Mouse (Mus musculus) myocyte (in vitro differentiated cells): Measurements from ENCODE around the gene Lrguk.

Source experiments
- CEBPB ChIP-seq: IDR thresholded peaks from 2 replicates; pipeline ENCODE4 v1.6.1; 2011; ENCODE audit warnings: mild to moderate bottlenecking, moderate library complexity; ENCODE audit not compliant: poor library complexity, insufficient read depth, severe bottlenecking
- MAX ChIP-seq: IDR thresholded peaks from one replicate; pipeline ENCODE4 v1.6.1; 2011; ENCODE audit warnings: low read depth, mild to moderate bottlenecking, control low read depth
- POLR2A ChIP-seq: IDR thresholded peaks from one replicate; pipeline ENCODE4 v1.6.1; 2011; ENCODE audit warnings: low read depth, mild to moderate bottlenecking, control low read depth, moderate library complexity; ENCODE audit not compliant: insufficient read length
- REST ChIP-seq: IDR thresholded peaks from one replicate; pipeline ENCODE4 v1.6.1; 2011; ENCODE audit warnings: mild to moderate bottlenecking, control low read depth, moderate library complexity; ENCODE audit not compliant: insufficient read depth, insufficient read length
- USF1 ChIP-seq: IDR thresholded peaks from one replicate; pipeline ENCODE4 v1.6.1; 2011; ENCODE audit warnings: low read depth, mild to moderate bottlenecking, control low read depth, moderate library complexity

GRCm38 (mm10) chr6:34142931-34143330, 113.7 kb downstream of the Lrguk start:
- no peak for TF ChIP-seq POLR2A
- TF ChIP-seq MAX: no peak
- no peak for TF ChIP-seq USF1
- no peak for TF ChIP-seq CEBPB
- TF ChIP-seq REST: no peak
